8 mouse cellular contexts compared by ENCODE assay signal in genomic region chr17:5212166-5212565, GRCm38 (mm10).
DNase-seq lines count a peak whose midpoint lies in the region; ATAC-seq lines count a peak whose summit lies in the region.

No protein-coding gene starts in this region.

- 35% methylated on average over 12 of the region's 12 CpGs for WGBS in forebrain, embryonic 12.5 days
- 13% methylated on average over 12 of the region's 12 CpGs for WGBS in hindbrain, embryonic 15.5 days

- ATAC-seq in forebrain, embryonic 12.5 days (ENCODE audit: low FRiP score) = peak; percentile 84
- ATAC-seq in hindbrain, embryonic 15.5 days (ENCODE audit: low FRiP score, low read depth) = 0 out of 2 replicates have a peak, but pooled peaks have one; percentile 19

- H3K4me2 ChIP-seq in forebrain, embryonic 12.5 days = no peak overlapping the region; the same call in 1 of the 2 replicates
- H3K4me2 ChIP-seq in hindbrain, embryonic 15.5 days = peak overlapping the region; percentile 7

- DNase-seq in gastrocnemius, adult 18-20 months (ENCODE audit: low spot score) = peak; percentile 70
- no peak for DNase-seq in gastrocnemius, postnatal 4 days (ENCODE audit: low spot score in 2 of 2)
- peak; percentile 60 for DNase-seq in Muller cell, postnatal 12 days (ENCODE audit: inconsistent ontology term)
- DNase-seq in embryo, embryonic 10 days (ENCODE audit: low spot score) = no peak
- no peak for DNase-seq in embryo, embryonic 11 days
- DNase-seq in left cerebral cortex, adult 9 months (ENCODE audit: low spot score in 2 of 2) = no peak

- peaks cover 49% of the 10 kb centered on the region for H3K4me1 ChIP-seq in forebrain, embryonic 12.5 days
- peaks cover 64% of the 10 kb centered on the region for H3K4me1 ChIP-seq in hindbrain, embryonic 15.5 days (replicated peaks)

- no peaks in the 10 kb centered on the region for H3K36me3 ChIP-seq in forebrain, embryonic 12.5 days (replicated peaks)
- no peaks in the 10 kb centered on the region for H3K36me3 ChIP-seq in hindbrain, embryonic 15.5 days

- H3K9ac ChIP-seq in forebrain, embryonic 12.5 days = no peak overlapping the region
- no peak overlapping the region for H3K9ac ChIP-seq in hindbrain, embryonic 15.5 days

- H3K4me3 ChIP-seq in forebrain, embryonic 12.5 days (replicated peaks) = no peak overlapping the region
- no peak overlapping the region for H3K4me3 ChIP-seq in hindbrain, embryonic 15.5 days

- H3K27ac ChIP-seq in forebrain, embryonic 12.5 days = peak overlapping the region; percentile 80
- H3K27ac ChIP-seq in hindbrain, embryonic 15.5 days (replicated peaks) = peak overlapping the region; percentile 74

- H3K27me3 ChIP-seq in forebrain, embryonic 12.5 days = no peaks in the 10 kb centered on the region
- no peaks in the 10 kb centered on the region for H3K27me3 ChIP-seq in hindbrain, embryonic 15.5 days

- no peaks in the 10 kb centered on the region for H3K9me3 ChIP-seq in forebrain, embryonic 12.5 days
- no peaks in the 10 kb centered on the region for H3K9me3 ChIP-seq in hindbrain, embryonic 15.5 days

Comparison
In these comparisons a context has a peak if more than half of its experiments do, and no peak if none do; other contexts are left out.
1. DNase-seq: peak in gastrocnemius, adult 18-20 months (single experiment) and Muller cell, postnatal 12 days (single experiment); none in gastrocnemius, postnatal 4 days (0 of 2), embryo, embryonic 10 days (single experiment), embryo, embryonic 11 days (single experiment) and left cerebral cortex, adult 9 months (0 of 2).